Mouse (Mus musculus) midbrain, embryonic 14.5 days (tissue): Measurements from ENCODE around the gene Aldh3b3. TPM values are rescaled to one million over a fixed set of nuclear protein-coding genes. Genes with fewer than 3 reads are reported as not detected.

ENCODE experiments used
- ATAC-seq: fragments of 200-750 bp; cut with Nextera tagmentation; 2 replicates; pipeline ENCODE4 v1.8.0; 2017; ENCODE audit warnings: moderate number of reproducible peaks, moderate library complexity; ENCODE audit not compliant: low FRiP score, low TSS enrichment
- DNase-seq: peaks from one replicate; pipeline ENCODE4 v3.0.0-alpha.2; 2015
- H3K27ac ChIP-seq: fragments of 300-500 bp; sonication (generic); replicated peaks from 2 replicates; pipeline ENCODE4 v1.5.1; 2014; ENCODE audit warnings: mild to moderate bottlenecking, low read depth, low read length, moderate library complexity
- H3K27me3 ChIP-seq: fragments of 300-500 bp; sonication (generic); 2 replicates; pipeline ENCODE4 v1.6.1; 2014; ENCODE audit warnings: low read length, control low read depth, mixed read lengths; ENCODE audit not compliant: control insufficient read depth, insufficient read depth
- H3K36me3 ChIP-seq: fragments of 300-500 bp; sonication (generic); 2 replicates; pipeline ENCODE4 v1.6.1; 2014; ENCODE audit warnings: low read length, control low read depth; ENCODE audit not compliant: control insufficient read depth, insufficient read depth
- H3K4me1 ChIP-seq: fragments of 300-500 bp; sonication (generic); 2 replicates; pipeline ENCODE4 v1.6.1; 2014; ENCODE audit warnings: mild to moderate bottlenecking, antibody characterized with exemption, low read length, control low read depth; ENCODE audit not compliant: control insufficient read depth, insufficient read depth
- H3K4me2 ChIP-seq: fragments of 300-500 bp; sonication (generic); 2 replicates; pipeline ENCODE4 v1.6.1; 2014; ENCODE audit warnings: mild to moderate bottlenecking, low read length, moderate library complexity
- H3K4me3 ChIP-seq: fragments of 300-500 bp; sonication (generic); replicated peaks from 2 replicates; pipeline ENCODE4 v1.5.1; 2014; ENCODE audit warnings: low read depth, low read length
- H3K9ac ChIP-seq: fragments of 300-500 bp; sonication (generic); replicated peaks from 2 replicates; pipeline ENCODE4 v1.6.1; 2014; ENCODE audit warnings: mild to moderate bottlenecking, low read length, moderate library complexity
- H3K9me3 ChIP-seq: fragments of 300-500 bp; sonication (generic); 2 replicates; pipeline ENCODE4 v1.6.1; 2016; ENCODE audit warnings: low read length, control low read depth, mixed read lengths; ENCODE audit not compliant: control insufficient read depth
- WGBS: fragments of 180-500 bp; shearing (Covaris S2); extraction: QIAGEN DNeasy Blood & Tissue Kit; methylation state at CpG from one replicate; pipeline ENCODE4 v1.1.7; 2014; 5-methylcytosine and 5-hydroxymethylcytosine counted together
- polyA plus RNA-seq: library from polyadenylated mRNA; unstranded; fragments of >200 nt; fragmentation: Nextera tagmentation; extraction: Ambion mirVana; gene quantifications from 2 replicates; pipeline ENCODE4 v1.2.1, GENCODE M21; 2014

The Aldh3b3 gene
- polyA plus RNA-seq, 1 experiment from 2014 or later, result not detected

DNA sequence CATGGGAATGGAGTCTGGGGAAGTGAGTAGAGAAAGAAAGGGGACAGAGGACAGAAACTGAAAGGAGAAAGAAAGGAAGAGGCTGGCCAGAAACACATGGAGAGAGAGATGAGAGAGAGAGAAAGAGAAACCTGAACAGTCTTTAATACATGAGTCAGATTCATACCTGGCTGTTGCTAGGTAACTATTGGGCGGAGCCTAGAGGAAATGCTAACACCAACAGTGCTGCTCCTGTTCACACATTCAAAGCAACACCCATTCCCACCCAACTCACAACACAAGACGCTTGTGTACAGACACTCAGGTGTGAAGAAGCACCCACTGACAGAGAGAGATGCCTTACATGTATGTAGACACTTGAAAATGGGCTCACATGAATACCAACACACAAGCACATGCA is 17.4 kb downstream of the Aldh3b3 start:
- Histone ChIP-seq H3K9ac (no peak overlapping the region), H3K4me1 (no peaks in the 10 kb centered on the region), H3K9me3 (no peaks in the 10 kb centered on the region), H3K27ac (no peak overlapping the region), H3K4me2 (no peak overlapping the region), H3K4me3 (no peak overlapping the region), H3K36me3 (no peaks in the 10 kb centered on the region), H3K27me3 (no peaks in the 10 kb centered on the region)
- DNase-seq, result no peak
- WGBS, result 82% methylated on average over 2 of the region's 2 CpGs
- no peak for ATAC-seq

DNA sequence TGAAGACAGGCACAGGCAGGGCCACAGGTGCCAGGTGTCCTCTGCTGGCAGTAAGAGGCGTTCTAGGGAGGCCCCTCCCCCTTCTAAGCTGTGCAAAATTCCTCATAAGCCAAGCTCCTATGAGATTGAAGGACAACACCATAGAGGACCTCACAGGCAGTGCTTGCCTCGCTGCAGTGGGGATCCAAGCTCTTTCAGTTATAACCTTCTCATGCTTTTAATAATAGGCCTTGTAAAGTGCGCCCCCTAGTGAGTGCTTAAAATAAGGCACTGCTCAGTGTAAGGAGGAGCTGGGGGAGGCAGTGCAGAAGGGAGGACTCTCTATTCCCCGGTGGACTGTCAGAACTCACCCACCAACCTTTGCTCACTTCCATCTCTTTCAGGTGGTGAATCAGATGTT is 21.9 kb downstream of the Aldh3b3 start:
- Histone ChIP-seq H3K27ac (no peak overlapping the region; the same call in 1 of the 2 replicates), H3K27me3 (no peaks in the 10 kb centered on the region)
- peak; percentile 91 for DNase-seq

DNA sequence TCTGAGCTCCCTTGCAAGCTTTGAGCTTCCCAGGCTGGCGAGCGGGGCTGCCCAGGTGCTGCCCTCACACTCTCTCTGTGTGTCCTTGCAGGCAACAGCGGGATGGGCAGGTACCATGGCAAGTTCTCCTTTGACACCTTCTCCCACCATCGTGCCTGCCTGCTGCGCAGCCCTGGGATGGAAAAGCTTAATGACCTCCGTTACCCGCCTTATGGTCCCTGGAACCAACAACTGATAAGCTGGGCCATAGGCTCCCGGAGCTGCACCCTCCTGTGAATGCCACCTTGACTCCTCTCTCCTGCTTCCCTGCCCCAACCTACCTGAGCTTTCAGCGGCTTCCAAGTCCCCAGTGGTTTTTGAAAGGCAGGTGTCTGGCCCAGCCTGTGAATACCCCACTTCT is 22.5 kb downstream of the Aldh3b3 start:
- Histone ChIP-seq H3K27me3 (no peaks in the 10 kb centered on the region), H3K36me3 (no peaks in the 10 kb centered on the region), H3K27ac (no peak overlapping the region), H3K4me1 (no peaks in the 10 kb centered on the region), H3K4me2 (no peak overlapping the region), H3K9me3 (no peaks in the 10 kb centered on the region), H3K4me3 (no peak overlapping the region), H3K9ac (no peak overlapping the region)
- 75% methylated on average over 9 of the region's 9 CpGs for WGBS
- no peak for DNase-seq
- no peak for ATAC-seq

More for the DNA sequence above, 21.9 kb downstream of the Aldh3b3 start:
- H3K4me1 ChIP-seq, result no peaks in the 10 kb centered on the region
- H3K4me2 ChIP-seq, result no peak overlapping the region
- H3K36me3 ChIP-seq, result no peaks in the 10 kb centered on the region
- ATAC-seq, result no peak; the same call in 1 of the 2 replicates
- H3K4me3 ChIP-seq, result no peak overlapping the region
- H3K9ac ChIP-seq, result no peak overlapping the region
- WGBS, result 12% methylated on average over 4 of the region's 4 CpGs
- H3K9me3 ChIP-seq, result no peaks in the 10 kb centered on the region

DNA sequence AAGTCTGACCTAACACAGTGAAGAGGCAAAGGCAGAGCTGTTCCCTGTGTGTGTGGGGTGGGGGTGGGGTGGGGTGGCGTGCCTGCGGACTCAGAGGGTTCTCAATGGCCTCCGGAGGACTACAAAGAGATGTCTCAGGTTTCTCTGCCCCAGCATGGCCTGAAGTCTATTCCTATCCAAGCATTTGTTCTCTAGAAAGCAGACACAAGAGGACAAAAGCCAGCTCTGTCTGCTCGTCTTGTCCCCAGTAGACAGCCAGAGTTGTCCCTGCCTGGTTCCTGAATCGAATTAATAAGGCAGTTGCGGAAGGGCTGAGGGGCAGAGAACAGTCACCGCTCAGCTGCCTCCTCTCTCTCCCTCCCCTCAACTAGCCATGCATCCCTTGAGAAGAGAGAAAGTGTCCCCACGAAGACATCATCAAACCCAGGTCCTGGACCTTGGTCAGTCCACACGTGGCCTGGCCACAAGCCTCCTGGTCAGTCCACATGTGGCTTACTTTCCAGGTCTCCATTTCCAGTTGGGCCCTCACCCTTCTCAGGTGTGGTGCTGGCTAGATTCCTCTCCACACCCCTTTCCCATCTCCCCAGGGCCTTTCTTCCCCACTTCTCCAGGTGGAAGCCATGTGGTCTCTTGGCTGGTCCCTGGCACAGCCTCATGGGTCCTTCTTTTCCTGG is 25.2 kb downstream of the Aldh3b3 start:
- 17% methylated on average over 9 of the region's 9 CpGs for WGBS
- Histone ChIP-seq H3K4me2 (no peak overlapping the region), H3K4me3 (no peak overlapping the region), H3K4me1 (no peaks in the 10 kb centered on the region), H3K9me3 (no peaks in the 10 kb centered on the region), H3K9ac (no peak overlapping the region), H3K27me3 (no peaks in the 10 kb centered on the region), H3K36me3 (no peaks in the 10 kb centered on the region), H3K27ac (no peak overlapping the region)
- DNase-seq, result no peak
- no peak for ATAC-seq

DNA sequence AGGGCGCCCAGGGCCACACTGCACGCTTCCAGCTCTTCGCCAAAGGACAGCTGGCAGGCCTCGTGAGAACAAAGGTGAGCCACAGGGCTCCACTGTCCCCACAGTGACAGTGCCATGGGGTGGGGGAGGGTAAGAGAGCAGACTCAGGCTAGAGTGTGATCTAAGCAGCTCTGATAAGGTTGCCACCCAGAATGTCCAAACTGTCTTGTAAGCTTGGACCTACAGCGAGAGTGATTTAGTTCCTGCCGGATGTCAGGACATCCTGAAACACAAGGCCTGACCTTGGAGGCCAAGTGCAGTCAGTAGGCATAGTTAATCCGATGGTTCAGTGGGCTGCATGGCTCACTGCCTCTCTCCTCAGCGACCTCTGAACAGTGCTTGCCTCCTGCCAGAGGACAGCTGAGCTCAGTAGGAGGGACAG is 26.8 kb downstream of the Aldh3b3 start:
- DNase-seq (peak; percentile 6), ATAC-seq (no peak)
- Histone ChIP-seq H3K36me3 (no peaks in the 10 kb centered on the region), H3K4me2 (no peak overlapping the region), H3K27ac (no peak overlapping the region), H3K9ac (no peak overlapping the region), H3K9me3 (no peaks in the 10 kb centered on the region), H3K4me1 (no peaks in the 10 kb centered on the region), H3K4me3 (no peak overlapping the region), H3K27me3 (no peaks in the 10 kb centered on the region)
- 11% methylated on average over 8 of the region's 8 CpGs for WGBS

DNA sequence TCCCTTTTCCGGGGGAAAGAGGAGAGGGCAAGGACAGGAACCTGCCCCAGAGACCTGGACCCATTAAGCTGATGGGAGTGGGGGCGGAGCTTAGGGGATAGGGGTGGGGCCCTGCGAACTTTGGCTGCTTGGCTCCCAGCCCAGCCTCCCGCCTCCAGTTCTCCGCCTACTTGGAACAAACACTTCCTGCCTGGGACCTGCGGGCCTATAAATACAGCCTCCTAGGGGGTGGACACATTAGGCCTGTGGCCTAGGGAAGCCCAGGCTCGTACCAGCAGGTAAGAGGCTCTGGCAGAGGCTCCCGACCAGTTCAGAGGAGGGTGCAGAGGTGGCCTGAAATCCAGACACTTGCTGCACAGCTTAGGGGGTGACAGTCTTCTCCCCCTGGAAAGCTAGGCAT is 27.9 kb downstream of the Aldh3b3 start, which contains the start of gene Acy3:
Acy3 (plus strand) TSS at position 237 of the 400 bp plus-strand sequence.
- H3K9ac ChIP-seq, result no peak within 1 kb of the TSS; the same call in 1 of the 2 replicates
- no peak for ATAC-seq
- H3K4me2 ChIP-seq, result no peak within 1 kb of the TSS

DNA sequence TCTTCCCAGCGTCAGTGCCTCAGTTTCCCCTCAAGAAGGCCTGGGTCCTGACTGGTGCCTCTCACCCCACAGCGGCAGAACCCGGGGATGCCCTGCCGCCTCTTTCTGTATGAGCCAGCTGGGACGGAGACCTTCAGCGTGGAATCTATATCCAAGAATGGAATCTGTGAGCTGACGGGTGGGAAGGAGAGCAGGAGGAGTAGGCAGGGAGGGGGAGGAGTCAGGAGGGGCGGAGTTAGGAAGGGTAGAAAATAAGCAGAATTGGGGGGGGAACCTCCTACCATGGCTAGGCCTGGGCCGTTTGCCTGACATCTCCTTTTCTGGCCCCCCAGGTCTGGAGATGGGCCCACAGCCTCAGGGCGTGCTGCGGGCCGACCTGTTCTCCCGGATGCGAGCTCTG is 29.6 kb downstream of the Aldh3b3 start:
- DNase-seq (no peak), ATAC-seq (no peak)
- Histone ChIP-seq H3K9ac (no peak overlapping the region), H3K4me1 (no peaks in the 10 kb centered on the region), H3K27me3 (no peaks in the 10 kb centered on the region), H3K9me3 (no peaks in the 10 kb centered on the region), H3K4me3 (no peak overlapping the region), H3K4me2 (no peak overlapping the region), H3K36me3 (no peaks in the 10 kb centered on the region), H3K27ac (no peak overlapping the region)
- 93% methylated on average over 14 of the region's 14 CpGs for WGBS

More for the DNA sequence above, 27.9 kb downstream of the Aldh3b3 start, which contains the start of gene Acy3:
- DNase-seq, result peak; percentile 48
- WGBS, result 15% methylated on average over 8 of the region's 8 CpGs
- no peak within 1 kb of the TSS for H3K4me3 ChIP-seq
- H3K4me1 ChIP-seq, result no peaks in the 10 kb centered on the region
- H3K27ac ChIP-seq, result no peak within 1 kb of the TSS
- H3K36me3 ChIP-seq, result no peaks in the 10 kb centered on the region
- H3K9me3 ChIP-seq, result no peaks in the 10 kb centered on the region
- H3K27me3 ChIP-seq, result no peaks in the 10 kb centered on the region

DNA sequence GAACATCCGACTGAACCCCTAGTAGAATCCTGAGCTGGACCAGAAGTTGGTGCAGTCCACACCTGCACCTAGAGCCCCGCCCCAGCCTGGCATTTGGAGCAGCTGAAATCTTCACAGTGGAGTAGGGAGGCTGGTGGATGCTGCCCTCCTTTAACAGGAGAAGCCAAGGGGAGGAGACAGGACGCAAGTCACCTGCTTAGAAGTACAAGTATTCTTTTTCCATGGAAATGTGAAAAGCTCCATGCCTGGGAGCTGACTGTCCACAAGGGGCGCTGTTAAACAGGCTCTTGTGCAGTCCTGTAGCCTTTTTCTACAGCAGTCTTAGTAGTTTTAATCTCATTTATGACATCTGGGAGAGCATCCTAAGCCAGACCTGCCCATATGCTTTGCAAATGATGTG is 30.3 kb downstream of the Aldh3b3 start:
- no peak overlapping the region for H3K9ac ChIP-seq
- H3K4me2 ChIP-seq, result no peak overlapping the region
- ATAC-seq (no peak), DNase-seq (no peak)
- H3K9me3 ChIP-seq, result no peaks in the 10 kb centered on the region
- no peak overlapping the region for H3K4me3 ChIP-seq
- H3K36me3 ChIP-seq, result no peaks in the 10 kb centered on the region
- no peaks in the 10 kb centered on the region for H3K4me1 ChIP-seq
- WGBS, result 89% methylated on average over 4 of the region's 4 CpGs
- H3K27ac ChIP-seq, result no peak overlapping the region
- no peaks in the 10 kb centered on the region for H3K27me3 ChIP-seq

DNA sequence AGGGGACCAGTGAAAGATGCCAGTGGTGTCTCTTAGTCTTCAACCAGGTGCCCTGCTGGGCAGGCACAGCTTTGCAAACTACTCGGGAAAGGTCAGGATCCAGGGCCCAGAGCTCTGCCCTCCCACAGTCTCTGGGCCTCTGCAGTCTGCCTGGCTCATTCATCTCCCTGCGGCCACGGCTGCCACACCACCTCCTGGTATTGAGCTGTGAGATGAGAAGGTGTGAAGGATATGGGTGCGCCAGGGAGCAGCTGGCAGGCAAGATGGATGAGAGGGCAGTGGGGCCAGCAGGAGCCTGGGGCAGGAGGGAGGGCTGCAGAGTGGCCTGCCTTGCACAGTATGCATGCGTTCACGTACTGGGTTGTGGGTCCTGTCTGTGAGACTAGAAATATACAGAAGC is 32.4 kb downstream of the Aldh3b3 start:
- ATAC-seq (no peak), DNase-seq (no peak)
- H3K27me3 ChIP-seq, result no peaks in the 10 kb centered on the region
- H3K4me1 ChIP-seq, result no peaks in the 10 kb centered on the region
- no peak overlapping the region for H3K4me2 ChIP-seq
- H3K9ac ChIP-seq, result no peak overlapping the region
- H3K9me3 ChIP-seq, result no peaks in the 10 kb centered on the region
- H3K4me3 ChIP-seq, result no peak overlapping the region
- no peak overlapping the region for H3K27ac ChIP-seq
- WGBS, result 64% methylated on average over 6 of the region's 6 CpGs
- H3K36me3 ChIP-seq, result no peaks in the 10 kb centered on the region
